Mouse (Mus musculus) kidney, embryonic 15.5 days (tissue): ENCODE results near the gene Suclg1. TPM values are rescaled to one million over a fixed set of nuclear protein-coding genes. Genes with fewer than 3 reads are reported as not detected.

ENCODE experiments used
- ATAC-seq: fragments of 200-750 bp; cut with Nextera tagmentation; replicated peaks from 2 replicates; pipeline ENCODE4 v1.8.0; 2017; ENCODE audit warnings: moderate TSS enrichment; ENCODE audit not compliant: low FRiP score
- H3K27ac ChIP-seq: fragments of 300-500 bp; sonication (generic); 2 replicates; pipeline ENCODE4 v1.5.1; 2015; ENCODE audit warnings: mild to moderate bottlenecking, inconsistent platforms
- H3K27me3 ChIP-seq: fragments of 300-500 bp; sonication (generic); 2 replicates; pipeline ENCODE4 v1.6.1; 2015; ENCODE audit warnings: inconsistent platforms
- H3K36me3 ChIP-seq: fragments of 300-500 bp; sonication (generic); 2 replicates; pipeline ENCODE4 v1.6.1; 2015; ENCODE audit warnings: inconsistent platforms
- H3K4me1 ChIP-seq: fragments of 300-500 bp; sonication (generic); 2 replicates; pipeline ENCODE4 v1.6.1; 2015; ENCODE audit warnings: inconsistent platforms
- H3K4me2 ChIP-seq: fragments of 300-500 bp; sonication (generic); 2 replicates; pipeline ENCODE4 v1.6.1; 2015; ENCODE audit warnings: moderate library complexity, mild to moderate bottlenecking, inconsistent platforms
- H3K4me3 ChIP-seq: fragments of 300-500 bp; sonication (generic); replicated peaks from 2 replicates; pipeline ENCODE4 v1.5.1; 2015; ENCODE audit warnings: mild to moderate bottlenecking, inconsistent platforms
- H3K9ac ChIP-seq: fragments of 300-500 bp; sonication (generic); 2 replicates; pipeline ENCODE4 v1.6.1; 2015; ENCODE audit warnings: mild to moderate bottlenecking, inconsistent platforms
- H3K9me3 ChIP-seq: fragments of 300-500 bp; sonication (generic); replicated peaks from 2 replicates; pipeline ENCODE4 v1.6.1; 2016; ENCODE audit warnings: inconsistent platforms
- WGBS: fragments of 180-500 bp; shearing (Covaris S2); methylation state at CpG from one replicate; pipeline ENCODE4 v1.1.7; 2015; ENCODE audit warnings: mixed read lengths; 5-methylcytosine and 5-hydroxymethylcytosine counted together
- polyA plus RNA-seq: library from polyadenylated mRNA; unstranded; fragments of >200 nt; fragmentation: Nextera tagmentation; extraction: Ambion mirVana; gene quantifications from 2 replicates; pipeline ENCODE4 v1.2.1, GENCODE M21; 2015

Gene Suclg1
- polyA plus RNA-seq, 1 experiment from 2014 or later = 202 TPM

GRCm38 (mm10) chr6:73227376-73228158 is 20.6 kb upstream of the Suclg1 start:
- Histone ChIP-seq H3K27ac (no peak overlapping the region), H3K27me3 (no peaks in the 10 kb centered on the region), H3K4me3 (no peak overlapping the region), H3K4me1 (peaks cover 6% of the 10 kb centered on the region), H3K9me3 (no peaks in the 10 kb centered on the region), H3K4me2 (no peak overlapping the region), H3K36me3 (no peaks in the 10 kb centered on the region), H3K9ac (no peak overlapping the region)
- WGBS = 39% methylated on average over 10 of the region's 10 CpGs
- no peak for ATAC-seq

DNA sequence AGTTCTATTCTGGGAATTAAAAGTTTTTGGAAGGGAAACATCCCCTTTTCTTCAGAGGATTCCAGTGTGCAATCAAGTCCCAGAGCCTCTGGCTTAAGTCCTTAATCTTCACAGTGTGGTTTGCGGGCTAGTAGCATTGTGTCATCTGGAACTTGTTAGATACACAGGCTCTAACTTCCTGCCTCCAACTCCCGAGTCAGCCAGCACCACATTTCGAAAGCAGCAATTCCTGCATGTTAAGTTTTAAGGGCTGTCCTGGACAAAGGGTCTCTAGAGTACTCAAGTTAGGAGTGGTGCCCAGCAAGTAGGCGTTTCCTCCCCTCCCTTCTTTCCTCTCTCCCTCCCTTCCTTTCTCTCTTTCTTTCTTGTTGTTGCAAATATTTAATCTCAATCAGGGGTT is 19.8 kb upstream of the Suclg1 start:
- no peak overlapping the region for H3K27ac ChIP-seq
- H3K9me3 ChIP-seq = no peaks in the 10 kb centered on the region
- H3K36me3 ChIP-seq = no peaks in the 10 kb centered on the region
- WGBS = 34% methylated on average over 4 of the region's 4 CpGs
- H3K4me3 ChIP-seq = no peak overlapping the region
- no peaks in the 10 kb centered on the region for H3K4me1 ChIP-seq
- H3K27me3 ChIP-seq = no peaks in the 10 kb centered on the region
- H3K9ac ChIP-seq = no peak overlapping the region
- H3K4me2 ChIP-seq = no peak overlapping the region
- no peak for ATAC-seq

- Histone ChIP-seq H3K4me1 (no peaks in the 10 kb centered on the region), H3K36me3 (no peaks in the 10 kb centered on the region), H3K4me2 (no peak overlapping the region), H3K9ac (no peak overlapping the region), H3K27ac (no peak overlapping the region), H3K9me3 (no peaks in the 10 kb centered on the region), H3K27me3 (no peaks in the 10 kb centered on the region), H3K4me3 (no peak overlapping the region)
- ATAC-seq = no peak
- 74% methylated on average over 3 of the region's 3 CpGs for WGBS
These were observed 19.3 kb upstream of the Suclg1 start for GRCm38 (mm10) chr6:73228881-73229280.

GRCm38 (mm10) chr6:73232152-73232584 is 16.0 kb upstream of the Suclg1 start:
- H3K9ac ChIP-seq = no peak overlapping the region
- H3K36me3 ChIP-seq = no peaks in the 10 kb centered on the region
- no peaks in the 10 kb centered on the region for H3K27me3 ChIP-seq
- 80% methylated on average over 12 of the region's 12 CpGs for WGBS
- ATAC-seq = peak; percentile 43; the same call in 1 of the 2 replicates
- no peaks in the 10 kb centered on the region for H3K9me3 ChIP-seq
- no peaks in the 10 kb centered on the region for H3K4me1 ChIP-seq
- no peak overlapping the region for H3K4me2 ChIP-seq
- no peak overlapping the region for H3K27ac ChIP-seq
- no peak overlapping the region for H3K4me3 ChIP-seq

- ATAC-seq = no peak
- Histone ChIP-seq H3K36me3 (no peaks in the 10 kb centered on the region), H3K27me3 (no peaks in the 10 kb centered on the region), H3K4me3 (no peak overlapping the region), H3K4me2 (no peak overlapping the region), H3K27ac (no peak overlapping the region), H3K9me3 (no peaks in the 10 kb centered on the region), H3K9ac (no peak overlapping the region), H3K4me1 (no peaks in the 10 kb centered on the region)
- WGBS = 94% methylated on average over 6 of the region's 6 CpGs
These were observed 14.9 kb upstream of the Suclg1 start for GRCm38 (mm10) chr6:73233202-73233726.

DNA sequence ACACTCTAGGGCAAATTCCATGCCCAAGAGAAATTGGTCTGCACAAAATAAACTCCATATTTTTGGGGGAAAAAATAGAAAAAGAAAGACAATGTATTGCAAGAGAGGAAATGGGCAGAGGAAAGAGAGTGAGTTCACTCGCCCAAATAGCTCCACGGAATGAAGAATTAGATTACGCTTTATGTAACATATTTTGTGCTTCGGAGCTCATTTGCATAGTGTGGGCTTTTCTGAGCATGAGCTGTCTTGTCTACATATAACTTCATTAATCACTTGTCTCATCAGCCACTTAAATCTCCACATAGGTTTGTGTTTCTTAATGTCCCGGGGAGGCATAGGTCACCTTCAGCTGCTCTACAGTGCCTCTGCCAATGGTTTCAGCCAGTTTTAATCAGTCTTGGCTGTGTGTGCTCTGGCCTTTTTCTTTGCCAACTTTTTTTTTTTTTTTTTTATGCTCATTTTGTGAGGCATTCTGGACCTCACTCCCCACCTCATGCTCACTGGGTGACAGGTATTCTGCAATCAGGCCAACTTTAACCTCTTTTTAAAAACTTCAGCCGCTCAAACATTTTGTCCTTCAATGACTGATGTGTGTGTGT is 13.8 kb upstream of the Suclg1 start:
- no peak for ATAC-seq
- no peaks in the 10 kb centered on the region for H3K4me1 ChIP-seq
- H3K36me3 ChIP-seq = no peaks in the 10 kb centered on the region
- H3K9ac ChIP-seq = no peak overlapping the region
- no peak overlapping the region for H3K4me2 ChIP-seq
- no peak overlapping the region for H3K27ac ChIP-seq
- no peak overlapping the region for H3K4me3 ChIP-seq
- H3K9me3 ChIP-seq = no peaks in the 10 kb centered on the region
- no peaks in the 10 kb centered on the region for H3K27me3 ChIP-seq
- 89% methylated on average over 6 of the region's 6 CpGs for WGBS

DNA sequence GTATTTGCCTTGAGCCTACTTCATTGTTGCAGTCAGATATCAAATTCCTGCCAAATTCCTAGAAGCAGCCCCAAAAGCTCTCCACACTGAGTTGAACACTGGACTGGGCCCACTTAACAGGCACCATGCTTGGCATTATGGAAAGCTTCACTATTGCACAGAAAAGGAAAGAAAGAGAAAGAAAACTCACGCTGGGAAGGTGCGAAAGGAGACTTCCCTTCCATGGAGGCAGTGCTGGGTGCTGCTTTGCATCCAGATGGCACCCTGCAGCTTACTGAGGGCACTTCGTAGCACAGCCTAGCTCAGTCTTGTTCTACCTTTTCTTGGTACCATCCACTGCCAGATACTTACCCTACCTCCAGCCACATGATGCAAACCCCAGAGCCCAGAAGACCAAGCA is 12.5 kb upstream of the Suclg1 start:
- no peak for ATAC-seq
- WGBS = 82% methylated on average over 3 of the region's 3 CpGs
- no peaks in the 10 kb centered on the region for H3K27me3 ChIP-seq

GRCm38 (mm10) chr6:73246821-73247220 is 1.4 kb upstream of the Suclg1 start:
- Histone ChIP-seq H3K27ac (no peak overlapping the region), H3K4me3 (no peak overlapping the region)

More for the DNA sequence above, 12.5 kb upstream of the Suclg1 start:
- Histone ChIP-seq H3K27ac (no peak overlapping the region), H3K4me2 (no peak overlapping the region), H3K4me1 (no peaks in the 10 kb centered on the region), H3K9ac (no peak overlapping the region), H3K4me3 (no peak overlapping the region), H3K36me3 (no peaks in the 10 kb centered on the region), H3K9me3 (no peaks in the 10 kb centered on the region)

GRCm38 (mm10) chr6:73247452-73247851 is 730 bp upstream of the Suclg1 start:
- Histone ChIP-seq H3K27ac (no peak overlapping the region), H3K9ac (peak overlapping the region; percentile 95; the same call in 1 of the 2 replicates), H3K4me1 (peaks cover 12% of the 10 kb centered on the region), H3K9me3 (no peaks in the 10 kb centered on the region), H3K4me3 (peak overlapping the region; percentile 99), H3K27me3 (no peaks in the 10 kb centered on the region), H3K36me3 (peaks cover 4% of the 10 kb centered on the region; the same call in 1 of the 2 replicates), H3K4me2 (peak overlapping the region; percentile 77)
- 45% methylated on average over 4 of the region's 4 CpGs for WGBS
- no peak for ATAC-seq

More at GRCm38 (mm10) chr6:73246821-73247220, 1.4 kb upstream of the Suclg1 start:
- H3K9me3 ChIP-seq = no peaks in the 10 kb centered on the region
- H3K36me3 ChIP-seq = no peaks in the 10 kb centered on the region
- peaks cover 12% of the 10 kb centered on the region for H3K4me1 ChIP-seq
- WGBS = 79% methylated on average over 2 of the region's 2 CpGs
- H3K9ac ChIP-seq = no peak overlapping the region
- H3K4me2 ChIP-seq = no peak overlapping the region
- no peak for ATAC-seq
- H3K27me3 ChIP-seq = no peaks in the 10 kb centered on the region

- H3K36me3 ChIP-seq = peaks cover 9% of the 10 kb centered on the region; the same call in 1 of the 2 replicates
- 2% methylated on average over 12 of the region's 12 CpGs for WGBS
- no peak for ATAC-seq
- H3K4me2 ChIP-seq = peak overlapping the region; percentile 77
- no peaks in the 10 kb centered on the region for H3K9me3 ChIP-seq
- peak overlapping the region; percentile 95 for H3K9ac ChIP-seq
- peak overlapping the region; percentile 84 for H3K27ac ChIP-seq
- H3K4me3 ChIP-seq = peak overlapping the region; percentile 99
- H3K4me1 ChIP-seq = peaks cover 13% of the 10 kb centered on the region
- no peaks in the 10 kb centered on the region for H3K27me3 ChIP-seq
These were observed 854 bp downstream of the Suclg1 start for GRCm38 (mm10) chr6:73249049-73249422.

DNA sequence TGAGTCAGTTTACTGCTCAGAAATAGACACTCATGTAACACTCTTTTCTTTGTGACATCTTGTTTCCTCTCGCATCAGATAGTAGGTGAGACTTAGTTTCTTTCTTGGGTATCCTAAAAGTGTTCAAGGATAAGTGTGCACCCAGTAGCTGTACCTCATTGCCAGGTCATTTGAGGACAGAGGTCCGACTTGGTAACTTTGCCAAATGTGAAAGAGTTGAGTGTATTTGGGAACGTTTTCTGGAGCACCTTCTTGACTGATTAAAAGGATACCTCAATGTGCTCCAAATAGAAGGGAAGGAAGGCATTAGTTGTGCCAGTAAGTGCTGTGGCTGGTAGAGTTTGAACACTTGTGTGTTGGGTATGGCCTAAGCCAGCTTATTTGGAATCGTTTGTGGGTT is 1.7 kb downstream of the Suclg1 start:
- H3K4me3 ChIP-seq = peak overlapping the region; percentile 99
- no peaks in the 10 kb centered on the region for H3K9me3 ChIP-seq
- peaks cover 9% of the 10 kb centered on the region; the same call in 1 of the 2 replicates for H3K36me3 ChIP-seq
- ATAC-seq = no peak
- H3K4me2 ChIP-seq = peak overlapping the region; percentile 77
- H3K27me3 ChIP-seq = no peaks in the 10 kb centered on the region
- peak overlapping the region; percentile 95; the same call in 1 of the 2 replicates for H3K9ac ChIP-seq
- H3K27ac ChIP-seq = no peak overlapping the region
- 88% methylated on average over 4 of the region's 4 CpGs for WGBS
- H3K4me1 ChIP-seq = peaks cover 21% of the 10 kb centered on the region

DNA sequence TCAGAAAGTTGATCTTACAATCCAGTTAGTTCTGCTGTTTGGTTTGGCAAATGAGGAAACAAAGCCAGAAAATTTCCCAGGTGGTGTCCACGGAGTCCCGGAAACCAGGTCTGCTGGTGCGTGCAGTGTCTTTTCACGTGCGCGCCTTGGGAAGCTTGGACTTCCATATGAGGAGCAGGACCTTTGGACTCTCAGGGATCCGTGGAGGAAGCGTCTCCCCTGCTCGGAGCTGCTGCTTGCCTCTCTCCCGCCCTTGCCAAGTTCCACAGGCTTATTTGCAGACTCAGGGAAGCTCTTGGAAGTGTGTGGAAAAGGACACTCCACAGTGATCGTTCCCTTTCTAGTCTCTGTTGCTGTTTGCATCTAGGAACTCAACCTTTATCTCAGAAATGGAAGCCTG is 3.2 kb downstream of the Suclg1 start:
- ATAC-seq = no peak
- Histone ChIP-seq H3K4me1 (peaks cover 23% of the 10 kb centered on the region), H3K27me3 (no peaks in the 10 kb centered on the region), H3K36me3 (peaks cover 11% of the 10 kb centered on the region), H3K4me3 (no peak overlapping the region), H3K9ac (no peak overlapping the region), H3K27ac (no peak overlapping the region), H3K9me3 (no peaks in the 10 kb centered on the region), H3K4me2 (no peak overlapping the region)
- WGBS = 88% methylated on average over 11 of the region's 11 CpGs
